Mouse (Mus musculus): ENCODE results near the gene Ssr1.

GRCm38 (mm10) chr13:37945392-37945791 lies 48.6 kb downstream of the Ssr1 start:
- TF ChIP-seq GATA1 (IDR thresholded peaks at IDR 0.05; ENCODE audit: borderline replicate concordance, low read length) (no peak), FLI1 (IDR thresholded peaks at IDR 0.05; ENCODE audit: low read length) (no peak)

Measured in megakaryocyte, embryonic 14.5 days (primary cell).